Mouse (Mus musculus) forebrain, embryonic 10.5 days (tissue): Measurements from ENCODE around the gene Rpl35. TPM values are rescaled to one million over a fixed set of nuclear protein-coding genes. Genes with fewer than 3 reads are reported as not detected.
"Not testable (repeated sequence)": the region's sequence is repeated elsewhere in the genome, so short reads cannot be mapped to it uniquely, and the experiment has no call there.

Experiments used
- DNase-seq: peaks from one replicate; pipeline ENCODE4 v3.0.0-alpha.2; 2017; ENCODE audit warnings: low spot score; ENCODE audit errors: extremely low spot score
- H3K27ac ChIP-seq: fragments of 300-500 bp; sonication (generic); 2 replicates; pipeline ENCODE4 v1.5.1; 2016; ENCODE audit warnings: mild to moderate bottlenecking
- H3K27me3 ChIP-seq: fragments of 300-500 bp; sonication (generic); 2 replicates; pipeline ENCODE4 v1.6.1; 2016; ENCODE audit warnings: mild to moderate bottlenecking; ENCODE audit not compliant: poor library complexity, severe bottlenecking
- H3K36me3 ChIP-seq: fragments of 300-500 bp; sonication (generic); replicated peaks from 2 replicates; pipeline ENCODE4 v1.6.1; 2016; ENCODE audit warnings: mild to moderate bottlenecking, moderate library complexity
- H3K4me1 ChIP-seq: fragments of 300-500 bp; sonication (generic); 2 replicates; pipeline ENCODE4 v1.6.1; 2016
- H3K4me3 ChIP-seq: fragments of 300-500 bp; sonication (generic); 2 replicates; pipeline ENCODE4 v1.5.1; 2016; ENCODE audit warnings: mild to moderate bottlenecking, moderate library complexity
- H3K9me3 ChIP-seq: fragments of 300-500 bp; sonication (generic); 2 replicates; pipeline ENCODE4 v1.6.1; 2016; ENCODE audit warnings: mild to moderate bottlenecking, moderate library complexity
- WGBS: fragments of 180-500 bp; shearing (Covaris S2); methylation state at CpG from one replicate; pipeline ENCODE4 v1.1.7; 2016; 5-methylcytosine and 5-hydroxymethylcytosine counted together
- polyA plus RNA-seq: library from polyadenylated mRNA; unstranded; fragments of >200 nt; fragmentation: Nextera tagmentation; extraction: Ambion mirVana; gene quantifications from 2 replicates; pipeline ENCODE4 v1.2.1, GENCODE M21; 2016

Gene Rpl35
- 1,010 and 1,015 TPM in 2 replicates for polyA plus RNA-seq

DNA sequence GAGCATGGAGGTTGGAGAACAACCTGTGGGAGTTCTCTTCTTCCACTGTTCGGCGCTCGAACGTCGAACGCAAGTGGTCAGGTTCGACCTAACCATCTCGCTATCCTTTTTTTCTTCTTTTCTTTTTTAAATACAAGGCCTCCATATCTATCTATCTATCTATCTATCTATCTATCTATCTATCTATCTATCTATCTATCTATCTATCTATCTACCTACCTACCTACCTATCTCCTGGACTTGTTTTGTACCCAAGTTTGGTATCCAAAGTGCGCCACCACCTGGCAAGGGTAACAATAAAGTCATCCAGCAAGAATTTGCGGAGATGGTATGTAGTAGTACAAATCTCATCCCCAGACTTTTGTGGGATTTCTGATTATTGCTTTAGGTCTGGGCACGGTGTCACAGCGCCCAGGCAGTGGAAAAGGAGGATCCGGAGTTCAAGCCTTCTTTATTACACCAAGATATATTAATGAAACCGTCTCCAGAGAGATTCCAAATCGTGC, at the start of gene Rpl35:
Gene Rpl35, minus strand, starts transcription at position 51 of the 506 bp plus-strand sequence.
- H3K4me3 ChIP-seq: peak within 1 kb of the TSS; percentile 93
- H3K4me1 ChIP-seq: peaks cover 61% of the 10 kb centered on the region
- peaks cover 39% of the 10 kb centered on the region for H3K36me3 ChIP-seq
- no peaks in the 10 kb centered on the region for H3K9me3 ChIP-seq
- H3K27ac ChIP-seq: peak within 1 kb of the TSS; percentile 97
- no peak for DNase-seq
- no peaks in the 10 kb centered on the region for H3K27me3 ChIP-seq
- 14% methylated on average over 15 of the region's 15 CpGs for WGBS

DNA sequence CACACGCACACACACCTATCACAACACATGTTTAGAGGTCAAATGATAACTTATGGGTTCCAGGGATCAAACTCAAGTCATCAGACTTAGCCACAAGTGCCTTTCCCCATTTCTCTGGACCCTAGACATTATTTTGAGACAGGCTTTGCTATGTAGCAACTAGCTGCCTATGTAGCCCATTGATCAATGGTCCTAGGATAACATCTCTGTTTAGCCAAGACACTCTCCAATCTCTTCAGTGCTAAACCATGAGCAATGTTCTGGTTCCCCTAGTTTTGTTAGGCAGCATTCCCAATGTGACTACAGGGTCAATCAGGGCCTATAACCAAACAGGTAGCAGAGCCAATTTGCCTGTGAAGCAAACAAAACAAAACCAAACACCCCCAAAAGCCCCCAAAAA, 43.1 kb upstream of the Rpl35 start:
- peaks cover 98% of the 10 kb centered on the region for H3K36me3 ChIP-seq
- 96% methylated on average over 1 of the region's 1 CpGs for WGBS
- no peak for DNase-seq
- H3K27ac ChIP-seq: no peak overlapping the region
- H3K4me1 ChIP-seq: no peaks in the 10 kb centered on the region
- no peaks in the 10 kb centered on the region for H3K27me3 ChIP-seq
- H3K4me3 ChIP-seq: no peak overlapping the region
- H3K9me3 ChIP-seq: no peaks in the 10 kb centered on the region

DNA sequence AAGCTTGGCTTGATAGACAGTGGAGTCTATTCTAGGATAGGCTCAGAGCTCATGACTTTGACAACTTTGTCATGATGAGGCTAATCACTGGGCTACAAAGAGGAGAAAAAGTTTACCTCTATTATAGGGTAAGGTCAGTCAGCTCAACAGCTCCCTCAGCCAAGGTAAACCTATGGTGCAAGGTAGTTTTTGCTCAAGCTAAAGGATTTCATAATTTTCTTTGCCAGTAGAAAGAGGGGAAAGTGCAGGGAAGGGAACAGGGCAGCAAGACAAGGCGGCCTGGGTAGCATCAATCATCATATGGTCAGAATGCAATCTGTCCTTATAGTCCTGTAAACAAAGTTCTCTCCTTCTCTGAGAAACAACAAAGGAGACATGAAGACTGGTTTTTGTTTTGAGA, 34.8 kb upstream of the Rpl35 start:
- 92% methylated on average over 1 of the region's 1 CpGs for WGBS
- no peak for DNase-seq
- Histone ChIP-seq H3K4me3 (no peak overlapping the region), H3K36me3 (peaks cover 85% of the 10 kb centered on the region), H3K9me3 (no peaks in the 10 kb centered on the region), H3K27ac (no peak overlapping the region), H3K4me1 (no peaks in the 10 kb centered on the region), H3K27me3 (no peaks in the 10 kb centered on the region)

DNA sequence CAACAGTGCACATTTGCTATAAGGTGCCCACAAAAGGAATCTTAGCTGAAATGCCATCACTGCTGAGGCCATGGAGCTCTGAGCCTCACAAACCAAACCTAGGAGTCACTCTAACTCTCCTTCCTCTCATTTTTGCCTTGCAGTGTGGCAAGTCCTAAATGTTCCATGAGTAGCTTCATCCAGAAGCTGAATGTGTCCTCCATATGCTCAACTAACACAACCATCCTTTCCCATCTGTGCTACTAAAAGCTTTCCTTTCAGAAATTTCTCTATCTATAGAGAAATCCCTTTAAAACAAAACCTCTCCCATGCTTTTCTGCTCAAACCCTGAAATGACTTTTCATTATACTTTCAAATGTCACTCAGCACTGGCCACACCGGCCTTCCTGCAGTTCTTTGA, 26.2 kb upstream of the Rpl35 start:
- no peak overlapping the region for H3K27ac ChIP-seq
- no peaks in the 10 kb centered on the region for H3K27me3 ChIP-seq
- no peaks in the 10 kb centered on the region for H3K9me3 ChIP-seq
- H3K4me3 ChIP-seq: no peak overlapping the region
- WGBS: 95% methylated on average over 1 of the region's 1 CpGs
- DNase-seq: no peak
- H3K4me1 ChIP-seq: no peaks in the 10 kb centered on the region
- H3K36me3 ChIP-seq: peaks cover 88% of the 10 kb centered on the region

DNA sequence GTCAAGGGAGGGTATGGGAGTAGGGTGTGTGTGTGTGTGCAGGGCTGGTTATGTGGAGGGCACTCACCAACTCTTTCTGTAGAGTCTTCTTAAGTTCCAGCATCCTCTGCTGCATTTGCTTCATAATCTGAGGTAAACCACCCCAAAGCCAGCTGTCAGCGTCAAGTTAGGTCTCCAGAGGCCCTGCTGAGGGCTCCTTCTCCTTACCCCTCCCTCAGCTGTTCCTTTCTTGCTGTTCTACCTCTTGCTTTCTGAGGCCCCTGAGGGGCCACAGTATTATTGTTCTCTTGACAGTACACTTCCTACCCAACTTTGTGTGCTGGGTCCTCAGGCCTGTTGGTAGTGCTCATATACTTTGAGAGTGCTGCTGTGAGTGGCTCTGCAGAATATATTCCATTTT, 14.6 kb upstream of the Rpl35 start:
- 91% methylated on average over 1 of the region's 1 CpGs for WGBS
- H3K36me3 ChIP-seq: peaks cover 97% of the 10 kb centered on the region

DNA sequence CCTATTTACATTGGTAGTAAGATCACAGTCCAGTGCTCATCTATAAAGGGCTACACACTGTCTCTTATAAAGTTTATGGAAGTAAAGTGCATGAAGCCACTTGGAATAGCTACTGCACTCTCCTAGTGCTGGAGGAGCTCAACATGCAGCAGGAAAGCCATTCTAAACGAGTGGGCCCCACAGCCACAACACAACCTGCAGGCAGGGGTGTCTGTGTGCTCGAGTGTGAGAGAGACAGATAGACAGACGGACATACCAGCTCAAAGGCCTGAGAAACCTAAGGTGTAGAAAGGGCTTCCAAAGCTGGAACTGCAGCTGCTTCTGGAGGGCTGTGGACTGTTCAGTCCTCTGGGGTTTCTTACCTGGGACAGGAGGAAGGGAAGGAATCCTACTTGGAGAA, 11.2 kb upstream of the Rpl35 start:
- no peaks in the 10 kb centered on the region for H3K4me1 ChIP-seq
- WGBS: 79% methylated on average over 3 of the region's 3 CpGs
- no peaks in the 10 kb centered on the region for H3K27me3 ChIP-seq
- peaks cover 99% of the 10 kb centered on the region for H3K36me3 ChIP-seq
- no peak overlapping the region for H3K27ac ChIP-seq
- DNase-seq: no peak
- H3K9me3 ChIP-seq: no peaks in the 10 kb centered on the region
- H3K4me3 ChIP-seq: no peak overlapping the region

More for the DNA sequence above, 14.6 kb upstream of the Rpl35 start:
- Histone ChIP-seq H3K27ac (no peak overlapping the region), H3K4me3 (no peak overlapping the region), H3K27me3 (no peaks in the 10 kb centered on the region), H3K4me1 (no peaks in the 10 kb centered on the region), H3K9me3 (no peaks in the 10 kb centered on the region)
- no peak for DNase-seq

DNA sequence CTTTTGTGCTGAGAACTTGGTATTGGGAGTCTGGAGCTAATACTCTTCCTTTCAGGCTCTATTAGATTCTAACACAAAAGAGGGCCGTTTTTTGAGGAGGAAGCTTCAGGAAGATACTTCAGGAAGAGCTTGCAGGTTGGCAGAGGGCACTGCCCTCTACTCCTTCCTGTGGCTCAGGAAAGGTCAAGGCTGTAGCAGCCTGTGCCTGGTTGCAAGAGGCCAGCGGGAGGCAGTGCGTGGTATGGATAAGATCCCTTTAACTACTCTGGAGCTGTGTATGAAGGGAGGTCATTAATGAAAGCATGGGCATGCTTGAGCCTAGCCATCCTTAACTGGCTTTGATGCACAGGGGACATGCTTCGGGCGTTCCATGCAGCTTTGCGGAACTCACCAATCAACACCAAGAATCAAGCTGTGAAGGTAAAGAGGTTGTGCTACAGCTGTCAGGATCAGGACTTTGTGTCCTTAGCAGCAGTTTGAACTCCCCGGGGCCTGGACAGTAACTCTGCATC, 7.4 kb upstream of the Rpl35 start:
- H3K4me1 ChIP-seq: peaks cover 21% of the 10 kb centered on the region

DNA sequence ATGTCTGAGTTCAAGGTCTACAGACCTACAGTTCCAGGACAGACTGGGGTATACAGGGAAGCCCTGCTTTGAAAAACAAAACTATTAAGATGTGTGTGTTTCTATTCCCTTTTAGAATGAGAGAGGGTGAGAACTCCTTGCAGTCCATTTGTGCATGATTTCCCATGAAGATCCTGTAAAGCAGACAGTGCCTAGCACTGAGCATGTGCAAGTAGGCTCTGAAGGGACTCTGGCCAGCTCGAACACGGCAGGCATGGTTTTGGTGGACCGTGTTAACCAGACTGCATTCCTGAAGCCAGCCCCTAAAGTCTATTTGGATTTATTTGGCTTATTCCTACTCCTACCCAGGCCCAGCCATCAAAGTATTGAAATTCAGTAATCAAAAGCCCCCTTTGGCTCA, 6.5 kb upstream of the Rpl35 start:
- Histone ChIP-seq H3K27me3 (no peaks in the 10 kb centered on the region), H3K4me1 (peaks cover 26% of the 10 kb centered on the region), H3K36me3 (peaks cover 66% of the 10 kb centered on the region), H3K4me3 (no peak overlapping the region), H3K27ac (no peak overlapping the region), H3K9me3 (no peaks in the 10 kb centered on the region)
- DNase-seq: no peak
- WGBS: 90% methylated on average over 3 of the region's 3 CpGs

More for the DNA sequence above, 7.4 kb upstream of the Rpl35 start:
- Histone ChIP-seq H3K27me3 (no peaks in the 10 kb centered on the region), H3K9me3 (no peaks in the 10 kb centered on the region), H3K27ac (no peak overlapping the region), H3K36me3 (peaks cover 75% of the 10 kb centered on the region), H3K4me3 (no peak overlapping the region)
- no peak for DNase-seq
- WGBS: 88% methylated on average over 7 of the region's 7 CpGs

DNA sequence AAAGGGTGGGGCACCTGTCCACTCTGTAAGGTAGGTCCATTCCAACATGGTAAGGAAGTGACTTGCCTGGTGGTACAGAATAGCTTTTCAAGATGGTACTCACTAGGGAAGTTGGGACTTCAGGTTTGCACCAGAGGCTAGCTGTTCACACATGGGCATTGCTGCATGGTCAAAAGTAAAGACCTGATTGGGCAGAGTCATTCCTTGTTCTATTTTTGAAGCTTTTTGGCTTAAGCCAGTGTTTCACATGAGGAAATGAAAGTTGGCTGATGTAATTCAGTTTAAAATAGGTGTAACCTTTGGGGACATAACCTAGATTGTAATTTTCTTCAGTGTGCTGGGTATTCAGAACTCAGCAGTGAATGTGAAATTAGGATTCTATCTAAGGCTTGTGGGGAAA, 5.8 kb upstream of the Rpl35 start:
- Histone ChIP-seq H3K27ac (no peak overlapping the region), H3K9me3 (no peaks in the 10 kb centered on the region), H3K36me3 (peaks cover 59% of the 10 kb centered on the region), H3K27me3 (no peaks in the 10 kb centered on the region), H3K4me1 (peaks cover 34% of the 10 kb centered on the region), H3K4me3 (no peak overlapping the region)
- DNase-seq: no peak

DNA sequence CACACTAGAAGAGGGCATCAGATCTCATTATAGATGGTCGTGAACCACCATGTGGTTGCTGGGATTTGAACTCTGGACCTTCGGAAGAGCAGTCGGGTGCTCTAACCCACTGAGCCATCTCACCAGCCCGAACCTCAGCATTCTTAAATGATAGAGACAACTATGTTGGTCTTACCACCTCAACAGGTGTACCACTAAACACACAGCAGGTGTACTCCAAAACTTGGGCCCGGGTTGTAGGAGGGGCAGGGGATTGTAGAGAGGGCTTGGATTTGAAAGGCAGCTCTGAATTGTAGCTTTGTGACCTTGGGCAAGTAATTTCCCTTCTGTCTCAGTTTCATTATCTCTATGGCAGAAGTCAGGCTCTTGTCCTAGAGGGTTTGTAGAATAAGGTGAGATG, 4.7 kb upstream of the Rpl35 start:
- 97% methylated on average over 5 of the region's 5 CpGs for WGBS
- DNase-seq, H3K27ac ChIP-seq: not testable (repeated sequence)

DNA sequence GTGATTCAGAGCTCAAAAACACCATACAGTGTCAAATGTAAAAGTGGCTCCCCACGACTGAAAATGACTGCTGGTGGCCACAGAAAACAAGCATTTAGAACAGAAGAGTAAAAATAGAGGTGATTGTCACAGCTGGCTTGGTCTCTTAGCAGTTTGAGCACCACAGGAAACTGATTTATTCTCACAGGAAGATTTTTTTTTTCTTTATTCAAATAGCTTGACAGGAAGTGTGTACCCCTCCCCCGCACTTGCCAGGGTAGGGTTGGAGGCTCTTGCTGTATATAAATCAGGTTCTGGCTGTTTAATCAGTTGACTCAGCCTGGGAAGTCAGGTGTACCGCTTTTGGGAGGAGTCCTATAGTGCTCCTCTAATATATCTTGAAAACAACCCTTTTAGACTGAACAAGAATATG, 3.5 kb upstream of the Rpl35 start:
- peak overlapping the region; percentile 92 for H3K27ac ChIP-seq

More for the DNA sequence above, 4.7 kb upstream of the Rpl35 start:
- not testable (repeated sequence) for H3K4me3 ChIP-seq, H3K9me3 ChIP-seq, H3K27me3 ChIP-seq
- Histone ChIP-seq H3K4me1 (peaks cover 40% of the 10 kb centered on the region), H3K36me3 (peaks cover 48% of the 10 kb centered on the region)

DNA sequence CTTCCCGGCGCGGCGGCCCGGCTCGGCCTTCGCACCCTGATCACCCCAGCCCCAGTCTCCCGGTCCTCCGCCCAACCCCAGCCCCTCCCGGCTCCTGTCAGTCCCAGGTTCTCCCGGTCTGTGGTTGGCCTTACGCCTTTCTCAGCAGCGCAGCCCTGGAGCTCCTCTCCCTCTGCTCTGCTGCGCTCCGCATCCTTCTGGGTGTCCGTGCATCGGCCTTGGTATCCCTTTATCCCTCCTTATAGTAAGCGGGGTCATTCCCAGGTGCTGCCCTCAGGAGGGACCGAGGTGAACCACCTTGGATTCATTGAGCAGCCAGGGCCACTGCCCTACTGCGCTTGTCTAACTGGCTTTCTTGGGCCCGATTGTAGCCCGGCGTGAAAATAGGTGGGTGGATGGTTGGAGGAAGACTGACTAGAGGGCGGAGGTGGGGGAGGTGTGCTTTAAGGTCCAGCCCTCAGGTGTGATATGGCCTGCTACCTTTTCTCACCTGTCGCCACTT, 3.0 kb upstream of the Rpl35 start:
- WGBS: 1% methylated on average over 25 of the region's 25 CpGs
- Histone ChIP-seq H3K36me3 (peaks cover 39% of the 10 kb centered on the region), H3K4me1 (peaks cover 49% of the 10 kb centered on the region), H3K4me3 (peak overlapping the region; percentile 93), H3K27me3 (no peaks in the 10 kb centered on the region), H3K27ac (peak overlapping the region; percentile 92), H3K9me3 (no peaks in the 10 kb centered on the region)
- no peak for DNase-seq

More for the DNA sequence above, 3.5 kb upstream of the Rpl35 start:
- DNase-seq: no peak
- Histone ChIP-seq H3K9me3 (no peaks in the 10 kb centered on the region), H3K4me1 (peaks cover 44% of the 10 kb centered on the region), H3K4me3 (peak overlapping the region; percentile 93), H3K27me3 (no peaks in the 10 kb centered on the region), H3K36me3 (peaks cover 39% of the 10 kb centered on the region)
- WGBS: 41% methylated on average over 3 of the region's 3 CpGs

DNA sequence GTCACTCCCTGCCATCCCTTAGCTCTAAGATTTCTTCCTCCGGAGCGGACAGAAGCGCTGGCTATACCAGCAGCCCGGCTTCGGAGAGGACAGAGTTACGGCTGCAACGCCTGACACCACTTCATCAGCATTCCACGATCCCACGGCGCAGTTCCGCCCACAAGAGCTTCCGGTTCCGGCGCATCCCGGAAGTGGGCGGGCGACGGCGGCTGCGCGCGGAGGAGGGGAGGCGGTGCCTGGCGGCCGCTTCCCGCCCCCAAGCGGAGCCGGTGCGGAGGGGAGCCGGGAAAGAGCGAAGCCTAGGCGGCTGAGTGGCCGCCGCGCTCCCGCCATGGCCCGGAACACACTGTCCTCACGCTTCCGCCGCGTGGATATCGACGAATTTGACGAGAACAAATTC, 2.4 kb upstream of the Rpl35 start:
- Histone ChIP-seq H3K9me3 (no peaks in the 10 kb centered on the region), H3K4me1 (peaks cover 55% of the 10 kb centered on the region), H3K27ac (peak overlapping the region; percentile 92), H3K27me3 (no peaks in the 10 kb centered on the region), H3K36me3 (peaks cover 39% of the 10 kb centered on the region), H3K4me3 (peak overlapping the region; percentile 93)
- DNase-seq: peak; percentile 94
- whole genome bisulfite sequencing: under 1% methylated on average over 44 of the region's 44 CpGs
